Mouse (Mus musculus): ENCODE data around the gene Hist1h2aa. TPM values are rescaled to one million over a fixed set of nuclear protein-coding genes. Genes with fewer than 3 reads are reported as not detected.

The Hist1h2aa gene
- polyA plus RNA-seq, 1 experiment from 2014 or later = not detected

DNA sequence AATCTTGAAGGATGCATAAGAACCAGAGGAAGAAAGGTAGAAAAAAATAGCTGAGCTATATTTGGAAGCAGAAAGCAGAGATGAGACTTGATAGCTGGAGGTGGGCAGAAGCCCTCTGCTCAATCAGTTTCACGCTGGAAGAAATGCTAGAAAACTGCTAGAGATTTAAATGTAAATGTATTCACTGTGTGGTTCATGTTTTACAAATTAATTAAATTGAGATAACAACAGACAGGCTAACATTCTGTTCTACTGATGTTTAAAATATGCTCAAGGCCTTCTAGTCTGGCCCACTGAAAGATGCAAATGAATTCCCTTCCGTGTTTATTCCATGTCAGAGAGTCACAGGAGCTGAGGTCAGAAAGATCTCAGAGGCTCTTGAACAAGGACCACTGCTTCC is 37.6 kb downstream of the Hist1h2aa start:
- Histone ChIP-seq H3K4me1 (ENCODE audit: control insufficient read depth, insufficient read depth, low read length) (no peaks in the 10 kb centered on the region), H3K9me3 (ENCODE audit: control insufficient read depth, low read length) (no peaks in the 10 kb centered on the region), H3K4me3 (ENCODE audit: low read depth, low read length) (no peak overlapping the region), H3K27me3 (ENCODE audit: control insufficient read depth, insufficient read depth, low read length) (no peaks in the 10 kb centered on the region), H3K4me2 (no peak overlapping the region), H3K27ac (ENCODE audit: low read depth, low read length) (no peak overlapping the region), H3K36me3 (ENCODE audit: control insufficient read depth, insufficient read depth, low read length) (no peaks in the 10 kb centered on the region), H3K9ac (ENCODE audit: low read length) (no peak overlapping the region)
- no peak for ATAC-seq (ENCODE audit: low FRiP score)
- no peak for DNase-seq (ENCODE audit: low spot score, missing footprints)
- 68% methylated on average over 2 of the region's 2 CpGs for WGBS

DNA sequence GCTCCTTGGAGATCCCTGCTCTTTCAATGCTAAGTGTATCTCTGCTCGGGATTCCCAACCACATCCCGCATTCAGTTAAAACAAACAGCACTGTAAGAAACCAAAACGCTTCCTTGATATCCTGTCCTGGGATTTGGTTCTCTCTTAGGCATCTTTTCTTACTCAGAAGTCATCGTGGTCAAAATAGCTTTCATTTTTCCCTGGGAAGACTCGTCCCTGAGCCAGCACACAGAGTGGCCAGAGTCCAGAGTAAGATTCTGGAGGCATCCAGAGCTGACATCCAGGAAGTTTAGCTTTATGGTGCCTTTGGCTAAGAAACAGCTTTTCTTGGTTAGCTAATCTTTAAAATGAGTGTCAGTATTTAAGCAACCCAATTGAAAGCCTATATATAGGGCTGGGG is 38.0 kb downstream of the Hist1h2aa start:
- no peak overlapping the region for H3K27ac ChIP-seq (ENCODE audit: low read depth, low read length)
- H3K4me2 ChIP-seq = no peak overlapping the region
- DNase-seq (ENCODE audit: low spot score, missing footprints) (no peak), ATAC-seq (ENCODE audit: low FRiP score) (no peak)
- H3K9me3 ChIP-seq (ENCODE audit: control insufficient read depth, low read length) = no peaks in the 10 kb centered on the region
- H3K36me3 ChIP-seq (ENCODE audit: control insufficient read depth, insufficient read depth, low read length) = no peaks in the 10 kb centered on the region
- WGBS = 78% methylated on average over 5 of the region's 5 CpGs
- no peaks in the 10 kb centered on the region for H3K27me3 ChIP-seq (ENCODE audit: control insufficient read depth, insufficient read depth, low read length)
- H3K4me1 ChIP-seq (ENCODE audit: control insufficient read depth, insufficient read depth, low read length) = no peaks in the 10 kb centered on the region
- H3K9ac ChIP-seq (ENCODE audit: low read length) = no peak overlapping the region
- H3K4me3 ChIP-seq (ENCODE audit: low read depth, low read length) = no peak overlapping the region

Small RNA genes lying within 50 kb of the gene (microRNA-seq; reads per million reads assigned to microRNA genes)
- not detected for gene Gm44344

Other genes starting within 250 kb of the Hist1h2aa start
- not detected in 2 replicates for gene Hist1h1t, start 238.6 kb upstream of the Hist1h2aa start, polyA plus RNA-seq (2014; fragmentation: Nextera tagmentation; extraction: Ambion mirVana)
- gene Hist1h4c, start 236.0 kb upstream of the Hist1h2aa start, polyA plus RNA-seq (2014; fragmentation: Nextera tagmentation; extraction: Ambion mirVana) = 5.3 and 6.4 TPM in 2 replicates
- gene Hfe, start 223.6 kb upstream of the Hist1h2aa start, polyA plus RNA-seq (2014; fragmentation: Nextera tagmentation; extraction: Ambion mirVana) = 2.7 and 3.3 TPM in 2 replicates
- gene Hist1h1c, start 195.7 kb upstream of the Hist1h2aa start, polyA plus RNA-seq (2014; fragmentation: Nextera tagmentation; extraction: Ambion mirVana) = 13.5 and 14.0 TPM in 2 replicates
- 8.6 and 9.2 TPM in 2 replicates for gene Hist1h3c, start 188.9 kb upstream of the Hist1h2aa start, polyA plus RNA-seq (2014; fragmentation: Nextera tagmentation; extraction: Ambion mirVana)
- 2.1 and 2.4 TPM in 2 replicates for gene Hist1h2bb, start 187.7 kb upstream of the Hist1h2aa start, polyA plus RNA-seq (2014; fragmentation: Nextera tagmentation; extraction: Ambion mirVana)
- gene Hist1h2ab, start 183.3 kb upstream of the Hist1h2aa start, polyA plus RNA-seq (2014; fragmentation: Nextera tagmentation; extraction: Ambion mirVana) = 42.8 and 57.5 TPM in 2 replicates
- gene Hist1h3b, start 182.2 kb upstream of the Hist1h2aa start, polyA plus RNA-seq (2014; fragmentation: Nextera tagmentation; extraction: Ambion mirVana) = 7.5 and 13.2 TPM in 2 replicates
- 3.9 and 5.5 TPM in 2 replicates for gene Hist1h4b, start 177.4 kb upstream of the Hist1h2aa start, polyA plus RNA-seq (2014; fragmentation: Nextera tagmentation; extraction: Ambion mirVana)
- gene Hist1h4a, start 173.2 kb upstream of the Hist1h2aa start, polyA plus RNA-seq (2014; fragmentation: Nextera tagmentation; extraction: Ambion mirVana) = 0.49 and 0.55 TPM in 2 replicates
- gene Hist1h3a, start 172.1 kb upstream of the Hist1h2aa start, polyA plus RNA-seq (2014; fragmentation: Nextera tagmentation; extraction: Ambion mirVana) = 3.0 and 5.1 TPM in 2 replicates
- 3.5 and 3.7 TPM in 2 replicates for gene Hist1h1a, start 170.8 kb upstream of the Hist1h2aa start, polyA plus RNA-seq (2014; fragmentation: Nextera tagmentation; extraction: Ambion mirVana)
- not detected in 2 replicates for gene Trim38, start 164.5 kb upstream of the Hist1h2aa start, polyA plus RNA-seq (2014; fragmentation: Nextera tagmentation; extraction: Ambion mirVana)
- gene Slc17a2, start 127.5 kb upstream of the Hist1h2aa start, polyA plus RNA-seq (2014; fragmentation: Nextera tagmentation; extraction: Ambion mirVana) = not detected in 2 replicates
- not detected in 2 replicates for gene Slc17a3, start 95.0 kb upstream of the Hist1h2aa start, polyA plus RNA-seq (2014; fragmentation: Nextera tagmentation; extraction: Ambion mirVana)
- 0.08 TPM in 1 of 2 replicates, not detected in the other for gene Slc17a1, start 66.7 kb upstream of the Hist1h2aa start, polyA plus RNA-seq (2014; fragmentation: Nextera tagmentation; extraction: Ambion mirVana)
- not detected in 2 replicates for gene Slc17a4, start 19.5 kb upstream of the Hist1h2aa start, polyA plus RNA-seq (2014; fragmentation: Nextera tagmentation; extraction: Ambion mirVana)
- not detected in 2 replicates for gene Hist1h2ba, start 306 bp upstream of the Hist1h2aa start, polyA plus RNA-seq (2014; fragmentation: Nextera tagmentation; extraction: Ambion mirVana)
- 0.56 TPM in 1 of 2 replicates, not detected in the other for gene Scgn, start 56.8 kb downstream of the Hist1h2aa start, polyA plus RNA-seq (2014; fragmentation: Nextera tagmentation; extraction: Ambion mirVana)

Data from midbrain, embryonic 11.5 days (tissue).